Mouse (Mus musculus) midbrain, embryonic 14.5 days (tissue): ENCODE measurements around the gene 2210407C18Rik. TPM values are rescaled to one million over a fixed set of nuclear protein-coding genes. Genes with fewer than 3 reads are reported as not detected.

ENCODE experiments used
- ATAC-seq: fragments of 200-750 bp; cut with Nextera tagmentation; 2 replicates; pipeline ENCODE4 v1.8.0; 2017; ENCODE audit warnings: moderate number of reproducible peaks, moderate library complexity; ENCODE audit not compliant: low FRiP score, low TSS enrichment
- DNase-seq: peaks from one replicate; pipeline ENCODE4 v3.0.0-alpha.2; 2015
- H3K27ac ChIP-seq: fragments of 300-500 bp; sonication (generic); replicated peaks from 2 replicates; pipeline ENCODE4 v1.5.1; 2014; ENCODE audit warnings: mild to moderate bottlenecking, low read depth, low read length, moderate library complexity
- H3K27me3 ChIP-seq: fragments of 300-500 bp; sonication (generic); 2 replicates; pipeline ENCODE4 v1.6.1; 2014; ENCODE audit warnings: low read length, control low read depth, mixed read lengths; ENCODE audit not compliant: control insufficient read depth, insufficient read depth
- H3K36me3 ChIP-seq: fragments of 300-500 bp; sonication (generic); 2 replicates; pipeline ENCODE4 v1.6.1; 2014; ENCODE audit warnings: low read length, control low read depth; ENCODE audit not compliant: control insufficient read depth, insufficient read depth
- H3K4me1 ChIP-seq: fragments of 300-500 bp; sonication (generic); 2 replicates; pipeline ENCODE4 v1.6.1; 2014; ENCODE audit warnings: mild to moderate bottlenecking, antibody characterized with exemption, low read length, control low read depth; ENCODE audit not compliant: control insufficient read depth, insufficient read depth
- H3K4me2 ChIP-seq: fragments of 300-500 bp; sonication (generic); 2 replicates; pipeline ENCODE4 v1.6.1; 2014; ENCODE audit warnings: mild to moderate bottlenecking, low read length, moderate library complexity
- H3K4me3 ChIP-seq: fragments of 300-500 bp; sonication (generic); replicated peaks from 2 replicates; pipeline ENCODE4 v1.5.1; 2014; ENCODE audit warnings: low read depth, low read length
- H3K9ac ChIP-seq: fragments of 300-500 bp; sonication (generic); replicated peaks from 2 replicates; pipeline ENCODE4 v1.6.1; 2014; ENCODE audit warnings: mild to moderate bottlenecking, low read length, moderate library complexity
- H3K9me3 ChIP-seq: fragments of 300-500 bp; sonication (generic); 2 replicates; pipeline ENCODE4 v1.6.1; 2016; ENCODE audit warnings: low read length, control low read depth, mixed read lengths; ENCODE audit not compliant: control insufficient read depth
- WGBS: fragments of 180-500 bp; shearing (Covaris S2); extraction: QIAGEN DNeasy Blood & Tissue Kit; methylation state at CpG from one replicate; pipeline ENCODE4 v1.1.7; 2014; 5-methylcytosine and 5-hydroxymethylcytosine counted together
- polyA plus RNA-seq: library from polyadenylated mRNA; unstranded; fragments of >200 nt; fragmentation: Nextera tagmentation; extraction: Ambion mirVana; gene quantifications from 2 replicates; pipeline ENCODE4 v1.2.1, GENCODE M21; 2014

2210407C18Rik gene
- polyA plus RNA-seq, 1 experiment from 2014 or later: not detected

DNA sequence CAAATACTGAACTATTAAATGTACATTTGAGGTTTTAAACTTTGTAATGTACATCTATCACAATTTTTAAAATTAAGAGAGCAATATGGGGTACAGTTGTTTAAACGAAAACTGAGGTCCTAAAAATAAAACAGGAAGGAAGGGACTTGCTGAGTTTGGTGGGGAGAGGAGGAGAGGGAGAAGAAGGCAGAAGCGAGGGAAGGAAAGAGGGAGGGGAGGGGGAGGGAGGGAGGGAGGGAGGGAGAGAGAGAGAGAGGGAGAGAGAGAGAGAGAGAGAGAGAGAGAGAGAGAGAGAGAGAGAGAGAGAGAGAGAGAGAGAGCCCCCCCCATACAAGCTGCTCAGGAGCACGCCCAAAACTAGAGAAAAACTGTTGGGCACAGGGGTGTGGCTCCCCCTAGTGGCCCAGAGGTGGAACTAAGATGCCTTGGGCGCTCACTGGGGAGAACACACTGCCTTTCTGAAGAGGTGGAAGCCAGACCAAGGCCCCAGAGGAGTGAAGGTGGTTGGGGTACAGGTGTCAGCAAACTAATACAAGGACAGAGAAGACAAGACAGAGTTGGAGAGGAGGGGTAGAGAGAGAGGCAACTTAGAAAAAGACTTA lies 20.6 kb upstream of the 2210407C18Rik start:
- H3K36me3 ChIP-seq: no peaks in the 10 kb centered on the region
- peaks cover 7% of the 10 kb centered on the region; the same call in 1 of the 2 replicates for H3K27me3 ChIP-seq
- WGBS: 30% methylated on average over 4 of the region's 4 CpGs
- DNase-seq (peak; percentile 63), ATAC-seq (no peak)
- no peak overlapping the region for H3K9ac ChIP-seq
- H3K4me3 ChIP-seq: no peak overlapping the region
- peaks cover 7% of the 10 kb centered on the region; the same call in 1 of the 2 replicates for H3K4me1 ChIP-seq
- no peak overlapping the region for H3K27ac ChIP-seq
- H3K4me2 ChIP-seq: no peak overlapping the region
- H3K9me3 ChIP-seq: no peaks in the 10 kb centered on the region

DNA sequence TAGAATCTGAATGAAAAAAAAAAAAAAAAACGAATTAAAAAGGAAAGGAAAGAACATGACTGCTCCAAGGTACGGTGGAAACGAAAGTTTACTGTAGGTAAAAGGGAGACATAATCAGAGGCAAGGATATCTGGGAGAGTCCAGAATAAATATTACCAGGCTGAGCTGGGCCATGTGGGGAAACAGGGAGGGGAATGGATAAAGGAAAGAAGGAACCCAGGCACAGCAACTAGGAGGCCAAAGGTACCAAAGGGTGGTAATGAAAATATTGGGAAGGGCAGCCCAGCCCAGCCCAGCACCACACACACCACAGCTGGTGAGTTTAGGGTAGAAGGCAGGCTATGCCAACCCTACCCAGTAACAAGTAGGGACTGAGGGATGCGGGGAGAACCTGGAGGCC lies 19.0 kb upstream of the 2210407C18Rik start:
- H3K4me2 ChIP-seq: no peak overlapping the region
- H3K36me3 ChIP-seq: no peaks in the 10 kb centered on the region
- no peak for DNase-seq
- no peak for ATAC-seq
- 65% methylated on average over 4 of the region's 4 CpGs for WGBS
- no peaks in the 10 kb centered on the region for H3K27me3 ChIP-seq
- H3K9me3 ChIP-seq: no peaks in the 10 kb centered on the region
- no peak overlapping the region for H3K27ac ChIP-seq
- no peaks in the 10 kb centered on the region for H3K4me1 ChIP-seq
- no peak overlapping the region for H3K4me3 ChIP-seq
- H3K9ac ChIP-seq: no peak overlapping the region

DNA sequence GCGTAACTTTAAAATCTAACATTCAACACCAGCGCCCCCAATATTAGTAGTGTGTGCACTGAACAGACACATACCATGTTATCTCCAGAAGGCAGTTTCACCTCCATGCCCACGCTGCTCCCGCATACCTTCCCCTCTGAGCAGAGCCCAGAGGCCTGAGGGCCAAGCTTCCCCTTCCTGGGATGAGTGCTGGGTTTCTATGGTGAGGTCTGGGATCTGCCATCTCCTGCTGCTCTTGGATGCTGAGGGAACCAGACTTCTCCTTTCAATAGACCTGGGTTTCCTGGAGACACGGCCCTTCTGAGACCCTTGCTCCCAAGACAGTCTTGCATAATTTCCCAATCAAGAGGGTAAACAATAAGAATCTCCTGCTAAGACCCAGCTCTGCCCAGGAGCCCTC lies 14.5 kb upstream of the 2210407C18Rik start, which contains the start of gene Olfr323:
Gene Olfr323 (minus strand): TSS at position 101 of the 400 bp plus-strand sequence.
- Histone ChIP-seq H3K27ac (no peak within 1 kb of the TSS), H3K9ac (no peak within 1 kb of the TSS), H3K4me1 (no peaks in the 10 kb centered on the region), H3K27me3 (no peaks in the 10 kb centered on the region), H3K36me3 (no peaks in the 10 kb centered on the region), H3K9me3 (no peaks in the 10 kb centered on the region), H3K4me2 (no peak within 1 kb of the TSS), H3K4me3 (no peak within 1 kb of the TSS)
- WGBS: 78% methylated on average over 5 of the region's 5 CpGs
- DNase-seq (no peak), ATAC-seq (no peak)

DNA sequence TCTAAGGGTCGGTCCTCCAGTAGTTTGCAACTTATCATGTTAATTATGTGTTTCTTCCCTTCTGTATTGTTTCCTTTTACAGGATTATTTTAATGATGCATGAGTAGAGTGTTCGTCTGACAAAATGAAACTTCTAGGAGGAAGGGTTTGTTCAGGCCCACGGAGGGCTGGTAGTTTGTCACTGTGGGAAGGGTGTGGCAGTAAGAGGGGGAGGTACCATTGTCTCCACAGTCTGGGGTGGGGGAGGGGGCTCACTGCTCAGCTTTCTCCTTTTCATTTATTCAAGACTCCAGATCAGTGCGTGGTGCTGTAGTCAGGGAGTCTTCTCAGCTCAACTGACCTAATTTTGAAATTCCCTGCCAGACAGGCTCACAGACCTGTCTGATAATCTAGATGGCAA lies 10.3 kb upstream of the 2210407C18Rik start:
- Histone ChIP-seq H3K4me3 (no peak overlapping the region), H3K4me2 (no peak overlapping the region), H3K27me3 (no peaks in the 10 kb centered on the region), H3K9me3 (no peaks in the 10 kb centered on the region), H3K4me1 (no peaks in the 10 kb centered on the region), H3K27ac (no peak overlapping the region), H3K36me3 (no peaks in the 10 kb centered on the region), H3K9ac (no peak overlapping the region)
- DNase-seq (no peak), ATAC-seq (no peak)
- WGBS: 52% methylated on average over 4 of the region's 4 CpGs

DNA sequence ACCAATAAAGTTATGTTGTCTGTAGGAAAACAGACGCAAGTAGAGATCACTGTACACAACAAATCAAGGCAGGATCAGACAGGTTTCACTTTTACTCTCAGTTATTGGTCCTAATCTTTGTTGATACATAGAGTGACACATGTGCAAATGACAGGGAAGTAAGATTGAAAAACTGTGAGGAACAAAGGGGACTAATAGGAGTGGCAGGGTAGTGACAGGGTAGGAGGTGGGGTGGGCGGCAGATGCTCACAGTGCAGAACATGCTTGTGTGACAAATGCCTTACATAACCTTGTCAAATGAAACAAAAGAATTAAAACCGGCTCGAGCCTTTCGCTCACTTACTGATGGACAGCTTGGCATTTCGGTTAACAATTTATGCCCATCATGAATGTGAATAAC lies 2.9 kb upstream of the 2210407C18Rik start:
- no peaks in the 10 kb centered on the region for H3K4me1 ChIP-seq
- ATAC-seq: no peak
- H3K9ac ChIP-seq: no peak overlapping the region
- H3K27me3 ChIP-seq: no peaks in the 10 kb centered on the region
- H3K9me3 ChIP-seq: no peaks in the 10 kb centered on the region
- H3K36me3 ChIP-seq: no peaks in the 10 kb centered on the region
- no peak overlapping the region for H3K4me3 ChIP-seq
- WGBS: 38% methylated on average over 6 of the region's 6 CpGs
- H3K27ac ChIP-seq: no peak overlapping the region
- H3K4me2 ChIP-seq: no peak overlapping the region
- no peak for DNase-seq

DNA sequence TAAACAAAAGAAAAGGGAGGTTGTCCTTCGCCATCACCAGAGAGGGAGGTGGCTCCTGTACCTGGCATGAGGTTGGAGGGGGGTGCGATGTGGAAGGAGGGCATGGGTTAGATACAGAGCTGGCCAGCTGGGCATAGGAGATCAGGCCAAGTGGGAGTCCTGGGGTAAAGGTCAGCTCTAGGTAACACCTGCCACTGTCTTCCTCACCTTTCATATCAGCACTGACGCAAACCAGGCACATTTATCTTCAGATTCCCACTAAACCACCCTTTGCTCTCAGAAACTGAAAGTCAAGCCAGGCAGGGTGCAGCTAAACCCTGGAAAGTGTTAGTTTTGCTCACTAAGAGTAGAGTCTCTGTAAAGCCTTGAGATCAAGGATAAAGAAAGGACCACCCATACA lies 2.5 kb upstream of the 2210407C18Rik start:
- WGBS: 75% methylated on average over 3 of the region's 3 CpGs
- no peak overlapping the region for H3K9ac ChIP-seq
- no peaks in the 10 kb centered on the region for H3K27me3 ChIP-seq
- H3K36me3 ChIP-seq: no peaks in the 10 kb centered on the region
- H3K4me1 ChIP-seq: no peaks in the 10 kb centered on the region
- H3K4me3 ChIP-seq: no peak overlapping the region
- no peak overlapping the region for H3K4me2 ChIP-seq
- H3K9me3 ChIP-seq: no peaks in the 10 kb centered on the region
- H3K27ac ChIP-seq: no peak overlapping the region
- ATAC-seq: no peak
- DNase-seq: no peak

DNA sequence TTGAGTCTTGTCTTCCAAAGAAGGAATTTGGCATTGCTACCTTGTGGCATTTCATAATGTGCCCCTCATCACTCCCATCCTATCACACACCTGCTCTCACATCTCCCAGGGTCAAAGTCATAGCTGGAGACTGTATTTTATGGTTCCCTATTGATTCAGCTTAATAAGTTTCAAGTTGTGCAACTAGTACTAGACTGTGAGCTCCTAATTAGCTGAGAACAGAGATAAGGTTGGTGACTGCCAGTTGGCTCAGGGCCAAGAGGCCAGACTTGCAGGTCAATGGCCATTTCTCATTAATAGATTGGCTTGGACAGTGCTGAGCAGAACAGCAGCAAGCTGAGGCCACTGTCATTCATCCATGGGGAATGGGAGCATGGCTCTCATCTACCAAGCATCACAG lies 1.3 kb downstream of the 2210407C18Rik start:
- DNase-seq (no peak), ATAC-seq (no peak)
- Histone ChIP-seq H3K4me2 (no peak overlapping the region), H3K9me3 (no peaks in the 10 kb centered on the region), H3K27ac (no peak overlapping the region), H3K9ac (no peak overlapping the region), H3K36me3 (no peaks in the 10 kb centered on the region), H3K4me3 (no peak overlapping the region), H3K4me1 (no peaks in the 10 kb centered on the region), H3K27me3 (no peaks in the 10 kb centered on the region)

DNA sequence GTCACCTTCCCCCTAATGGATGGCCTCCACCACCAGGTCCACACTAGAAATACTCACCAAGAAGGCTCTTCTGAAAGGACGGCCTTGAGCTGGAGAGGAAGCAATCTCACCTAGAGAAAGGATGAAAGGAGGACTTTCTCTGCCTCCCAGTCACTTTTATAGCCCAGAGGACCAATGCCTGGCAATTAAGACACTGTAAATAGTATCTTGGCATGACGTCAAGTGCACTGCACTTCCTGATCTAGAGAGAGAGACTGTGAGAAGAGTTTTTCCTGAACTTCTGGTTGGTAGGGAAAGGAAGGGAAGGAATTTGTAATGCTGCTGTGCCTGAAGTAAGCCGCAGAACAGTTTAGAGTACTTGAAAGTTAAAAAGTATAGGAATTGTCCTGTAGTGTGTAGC lies 2.5 kb downstream of the 2210407C18Rik start:
- H3K27ac ChIP-seq: no peak overlapping the region
- 88% methylated on average over 3 of the region's 3 CpGs for WGBS
- DNase-seq (no peak), ATAC-seq (no peak)
- H3K4me3 ChIP-seq: no peak overlapping the region
- no peaks in the 10 kb centered on the region for H3K4me1 ChIP-seq
- no peaks in the 10 kb centered on the region for H3K36me3 ChIP-seq
- H3K27me3 ChIP-seq: no peaks in the 10 kb centered on the region
- no peaks in the 10 kb centered on the region for H3K9me3 ChIP-seq
- no peak overlapping the region for H3K9ac ChIP-seq
- H3K4me2 ChIP-seq: no peak overlapping the region

DNA sequence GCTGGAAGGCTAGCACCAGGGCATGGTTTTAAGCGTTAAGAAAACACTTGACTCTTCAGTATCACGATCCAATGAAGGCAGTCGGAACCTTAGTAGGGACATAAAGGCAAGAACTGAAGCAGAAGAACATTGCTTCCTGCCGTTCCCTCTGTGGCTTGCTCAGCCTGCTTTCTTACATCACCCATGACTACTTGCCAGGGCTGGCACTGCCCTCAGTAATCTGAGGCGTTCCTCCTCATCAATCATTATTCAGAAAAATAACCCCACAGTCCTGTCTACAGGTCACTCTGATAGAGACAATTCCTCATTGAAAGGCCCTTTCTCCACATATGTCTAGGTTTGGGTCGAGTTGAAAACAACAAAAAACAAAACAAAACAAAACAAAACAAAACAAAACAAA lies 8.8 kb downstream of the 2210407C18Rik start:
- Histone ChIP-seq H3K4me2 (no peak overlapping the region), H3K4me3 (no peak overlapping the region), H3K27ac (no peak overlapping the region), H3K4me1 (no peaks in the 10 kb centered on the region), H3K36me3 (no peaks in the 10 kb centered on the region), H3K9ac (no peak overlapping the region), H3K27me3 (no peaks in the 10 kb centered on the region), H3K9me3 (no peaks in the 10 kb centered on the region)
- ATAC-seq (no peak), DNase-seq (no peak)
- 85% methylated on average over 6 of the region's 6 CpGs for WGBS
